Mouse (Mus musculus) adrenal gland (tissue): ENCODE measurements around the gene Nploc4.

ENCODE experiments used
- intact Hi-C: fragments of 180-260 bp; cut with DNase I; formaldehyde crosslinking; loops from one replicate; pipeline ENCODE4 v1.15.1; 2025
- microRNA-seq, 2 experiments: library from miRNA; unstranded; fragments of <30 nt; microRNA quantifications; one replicate each; pipeline ENCODE4; 2019

Nploc4 gene

DNA sequence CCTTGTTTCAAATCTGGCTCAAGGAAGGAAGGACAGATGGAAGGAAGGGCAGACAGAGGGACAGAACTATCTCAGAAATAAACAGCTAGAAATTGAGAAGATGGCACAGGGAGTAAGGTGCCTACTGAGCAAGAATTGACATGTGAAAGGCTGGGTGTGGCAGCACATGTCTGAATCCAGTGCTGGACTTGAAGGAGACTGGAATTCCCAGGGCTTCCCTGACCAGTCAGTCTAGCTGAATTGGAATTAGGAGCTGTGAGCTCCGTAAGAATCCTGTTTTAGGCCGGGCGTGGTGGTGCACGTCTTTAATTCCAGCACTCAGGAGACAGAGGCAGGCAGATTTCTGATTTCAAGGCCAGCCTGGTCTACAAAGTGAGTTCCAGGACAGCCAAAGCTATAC is 95.8 kb downstream of the Nploc4 start:
- intact Hi-C loops, result loop anchor here (2.0 kb wide), 1 partner anchor 31 kb away; no protein-coding TSS in a partner anchor

DNA sequence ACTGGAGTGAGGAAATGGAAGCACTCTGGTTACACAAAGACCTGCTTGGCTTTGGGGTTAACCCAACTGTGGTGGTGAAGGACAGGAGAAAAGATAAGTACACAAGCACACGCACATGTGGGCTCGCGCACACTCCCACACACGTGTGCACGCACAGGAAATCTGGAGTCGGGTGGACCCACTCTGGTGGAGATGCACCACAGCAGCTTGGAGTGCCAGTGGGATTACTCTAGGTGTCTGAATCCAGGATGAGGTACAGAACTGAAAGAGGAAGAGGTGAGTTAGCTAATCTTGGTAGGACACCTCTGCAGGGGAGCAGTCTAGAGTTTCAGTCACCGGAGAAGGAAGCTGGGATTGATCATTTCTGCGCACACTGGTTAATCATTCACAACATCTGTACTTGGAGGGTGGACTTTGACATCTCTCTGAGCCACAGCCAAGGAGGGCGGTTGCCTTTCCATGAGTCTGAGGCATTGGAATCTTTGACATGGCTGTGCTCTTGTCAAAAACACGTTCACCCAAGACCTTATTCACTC is 97.5 kb downstream of the Nploc4 start:
- intact Hi-C loops, result loop anchor here (2.0 kb wide), 1 partner anchor 29 kb away; no protein-coding TSS in a partner anchor

DNA sequence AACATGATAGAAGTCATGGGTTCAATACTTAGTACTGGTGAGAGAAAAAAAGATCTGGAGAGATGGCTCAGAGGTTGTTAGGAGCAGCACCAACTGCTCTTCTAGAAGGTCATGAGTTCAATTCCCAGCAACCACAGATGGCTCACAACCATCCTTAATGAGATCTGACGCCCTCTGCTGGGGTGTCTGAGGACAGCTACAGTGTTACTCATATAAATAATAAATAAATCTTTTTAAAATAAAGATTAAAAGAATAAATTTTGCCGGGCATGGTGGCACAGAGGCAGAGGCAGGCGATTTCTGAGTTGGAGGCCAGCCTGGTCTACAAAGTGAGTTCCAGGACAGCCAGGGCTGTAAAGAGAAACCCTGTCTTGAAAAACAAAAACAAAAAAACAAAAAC is 98.7 kb downstream of the Nploc4 start:
- intact Hi-C loops, result no loop called here

DNA sequence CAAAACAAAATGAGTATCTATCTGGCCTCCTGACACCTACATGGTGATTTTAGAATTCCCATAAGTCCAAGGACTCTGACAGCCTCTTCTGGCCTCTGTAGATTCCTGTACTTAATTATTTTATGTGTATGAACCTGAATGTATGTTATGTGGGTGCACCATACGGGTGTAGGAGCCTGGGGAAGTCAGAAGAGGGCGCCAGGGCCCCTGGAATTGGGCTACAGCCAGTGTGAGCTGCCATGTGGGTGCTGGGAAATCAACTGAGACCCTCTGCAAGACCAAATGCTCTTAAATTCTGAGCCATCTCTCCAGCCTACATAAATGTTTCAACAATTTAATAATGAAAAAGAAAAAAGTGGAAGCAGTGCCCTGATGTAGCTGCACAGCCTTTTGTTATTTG is 100.1 kb downstream of the Nploc4 start:
- intact Hi-C loops, result no loop called here

DNA sequence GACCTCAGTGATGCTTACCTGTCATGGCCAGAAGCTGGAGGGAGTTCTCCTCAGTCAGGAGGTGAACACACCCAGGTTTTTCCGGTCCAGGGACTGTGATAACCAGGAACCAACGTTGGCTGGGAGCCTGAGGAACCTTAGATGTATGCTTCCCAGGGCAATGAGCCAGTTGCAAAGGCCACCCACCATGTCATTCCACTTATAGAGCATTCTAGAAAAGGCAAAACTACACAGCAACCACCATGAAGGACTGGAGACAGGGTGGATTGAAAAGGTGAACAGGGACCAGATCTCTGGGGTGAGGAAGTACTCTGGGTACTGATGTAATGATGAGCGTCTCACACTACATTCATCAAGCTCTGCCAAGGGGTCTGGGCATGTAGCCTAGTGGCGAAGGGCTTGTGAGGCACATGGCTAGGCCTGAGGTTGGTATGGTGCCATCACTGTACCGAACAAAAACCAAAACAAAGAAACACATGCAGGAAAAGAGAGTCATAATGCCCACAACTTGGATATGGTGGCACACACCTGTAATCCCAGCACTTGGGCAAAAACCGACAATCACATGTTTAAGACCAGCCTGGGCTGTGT is 102.0 kb downstream of the Nploc4 start:
- intact Hi-C loops, result no loop called here

Small RNAs within 50 kb of the gene (microRNA-seq; reads per million reads assigned to microRNA genes)
- gene Gm23419, result 0 reads per million in 2 experiments
- 0 to 0.57 reads per million in 2 experiments for gene Mir6935
